Mouse (Mus musculus) monocyte, adult 59 days (primary cell): ENCODE data around the gene Eif2s1. TPM values are rescaled to one million over a fixed set of nuclear protein-coding genes. Genes with fewer than 3 reads are reported as not detected.

Experiments
- total RNA-seq, 2 experiments: library from RNA; stranded (reverse); gene quantifications; one replicate each; pipeline ENCODE4 v1.2.4; 2023

Eif2s1 gene
- 10 to 100 TPM; 33.4 to 44.0 TPM for total RNA-seq

DNA sequence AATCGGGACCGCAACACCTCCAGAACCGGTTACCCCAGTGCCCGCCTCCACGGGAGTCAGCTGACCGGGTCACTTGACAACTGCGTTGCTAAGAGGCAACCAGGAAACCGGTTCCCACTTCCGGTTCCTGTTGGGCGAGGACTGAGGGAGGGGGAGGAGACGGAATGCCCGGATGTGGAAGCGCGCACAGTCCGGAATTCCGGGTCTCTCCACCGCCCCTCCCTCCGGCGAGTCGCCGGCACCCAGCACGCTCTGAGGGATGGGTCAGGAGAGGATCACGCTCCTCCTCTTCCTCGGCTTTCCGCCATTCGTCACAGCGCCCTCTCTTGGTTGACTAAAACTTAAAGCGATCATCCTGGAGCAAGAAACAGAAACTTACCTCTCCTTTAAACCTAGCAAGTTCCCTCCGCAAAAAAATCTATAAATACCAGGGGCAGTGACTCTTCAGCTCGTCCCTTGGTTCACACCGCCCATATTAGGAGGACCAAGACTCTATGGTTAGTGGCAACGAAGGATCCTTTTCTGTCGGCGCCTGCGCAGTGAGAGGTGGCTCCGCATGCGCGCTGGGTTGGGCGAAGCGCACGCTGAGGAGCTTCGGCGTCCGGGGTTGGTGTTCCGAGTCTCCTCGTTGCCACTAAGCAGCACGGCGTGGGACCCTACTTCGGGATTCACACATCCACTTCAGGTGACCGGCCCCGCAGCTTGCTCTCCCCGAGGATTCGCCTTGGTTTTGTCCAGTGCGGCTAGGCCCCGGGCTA lies at the start of gene Eif2s1, which contains the start of gene Atp6v1d:
Eif2s1 (plus strand) TSS at position 324 of the 758 bp plus-strand sequence.
Atp6v1d (minus strand) TSS at position 143 of the 758 bp plus-strand sequence.

DNA sequence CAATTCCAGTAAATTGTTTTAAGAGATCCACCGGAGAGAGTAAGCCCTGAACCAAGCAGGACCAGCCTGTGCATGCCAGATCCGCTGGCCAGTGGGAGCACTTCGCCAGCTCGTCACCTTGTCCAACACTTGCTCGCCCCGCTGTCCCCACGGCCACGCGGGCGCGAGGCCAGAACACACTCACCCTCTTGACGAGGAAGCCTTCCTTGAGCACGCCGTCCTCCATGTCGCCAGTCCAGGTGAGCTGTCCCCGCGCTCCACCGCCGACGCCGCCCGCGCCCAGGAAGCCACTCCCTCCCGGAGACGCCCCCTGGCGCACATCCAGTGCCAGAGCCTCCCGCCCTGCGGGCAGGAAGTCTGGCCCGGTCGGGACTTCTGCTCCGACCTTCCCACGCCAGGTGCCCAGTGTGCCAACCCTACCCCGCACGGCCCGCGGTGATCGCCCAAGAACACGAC lies 45.1 kb downstream of the Eif2s1 start, which contains the start of gene Plek2:
Plek2 (minus strand) TSS at position 258 of the 456 bp plus-strand sequence.

Other genes with a start within 250 kb of the Eif2s1 start
- gene Fam71d, start 170.3 kb upstream of the Eif2s1 start, total RNA-seq: not detected
- gene Mpp5, start 112.9 kb upstream of the Eif2s1 start, total RNA-seq: 1 to 10 TPM; 5.9 TPM
- gene Atp6v1d, start 181 bp upstream of the Eif2s1 start, total RNA-seq: 10 to 100 TPM; 53.7 to 60.7 TPM
- gene Plek2, start 45.1 kb downstream of the Eif2s1 start, total RNA-seq: not detected
- 10 to 100 TPM; 37.1 to 40.2 TPM for gene Tmem229b, start 145.8 kb downstream of the Eif2s1 start, total RNA-seq
- 1 to 10 TPM in 1 of 2 experiments, under 1 TPM in 1; 0.76 to 1.1 TPM for gene Plekhh1, start 167.3 kb downstream of the Eif2s1 start, total RNA-seq
- 1 to 10 TPM; 6.0 to 7.2 TPM for gene Pigh, start 227.8 kb downstream of the Eif2s1 start, total RNA-seq